Mouse (Mus musculus): ENCODE data around the gene Grin2c. TPM values are rescaled to one million over a fixed set of nuclear protein-coding genes. Genes with fewer than 3 reads are reported as not detected.

Grin2c gene
- polyA plus RNA-seq, 1 experiment from 2014 or later = 0.07 TPM

GRCm38 (mm10) chr11:115271052-115271451 lies 4.0 kb upstream of the Grin2c start:
- Histone ChIP-seq H3K27ac (replicated peaks) (no peak overlapping the region), H3K4me3 (no peak overlapping the region), H3K4me1 (peaks cover 58% of the 10 kb centered on the region), H3K9me3 (no peaks in the 10 kb centered on the region), H3K27me3 (replicated peaks; ENCODE audit: low read depth, poor library complexity, severe bottlenecking) (peaks cover 43% of the 10 kb centered on the region), H3K36me3 (replicated peaks) (peaks cover 28% of the 10 kb centered on the region)
- DNase-seq (ENCODE audit: low spot score) = no peak
- 81% methylated on average over 9 of the region's 9 CpGs for WGBS

DNA sequence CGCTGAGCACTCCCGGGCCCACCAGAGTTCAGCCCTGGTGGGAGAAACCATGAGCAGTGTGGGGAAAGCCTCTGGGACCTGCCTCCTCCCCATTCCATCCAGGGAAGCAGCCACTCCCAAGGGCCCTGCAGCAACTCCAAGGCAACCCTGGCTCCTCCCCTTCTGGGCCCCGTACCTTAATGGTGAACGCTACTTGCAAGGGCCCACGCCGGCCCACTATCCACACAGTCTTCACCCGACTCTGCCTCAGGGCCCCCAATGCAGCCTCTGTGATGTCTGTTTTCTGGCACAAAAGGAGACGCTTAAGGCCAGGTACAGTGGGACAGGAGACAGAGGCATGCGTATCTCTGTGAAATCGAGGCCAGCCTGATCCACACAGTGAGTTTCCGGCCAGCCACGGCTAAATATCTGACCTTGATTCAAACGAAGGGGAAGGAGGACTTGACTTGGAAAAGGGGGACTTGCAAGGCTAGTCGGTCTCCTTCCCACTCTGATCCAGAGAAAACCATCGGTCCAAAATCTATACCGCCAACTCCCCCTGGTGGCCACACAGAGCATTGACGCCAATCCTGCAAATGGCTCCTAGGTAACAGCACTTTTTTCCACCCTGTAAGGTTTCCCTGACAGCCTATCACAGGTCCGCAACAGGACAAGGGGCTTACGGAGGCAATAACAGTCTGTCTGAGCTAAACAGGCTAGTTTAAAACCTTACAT lies 3.3 kb upstream of the Grin2c start:
- Histone ChIP-seq H3K4me1 (peaks cover 58% of the 10 kb centered on the region), H3K4me3 (no peak overlapping the region), H3K36me3 (replicated peaks) (peaks cover 28% of the 10 kb centered on the region), H3K27me3 (replicated peaks; ENCODE audit: low read depth, poor library complexity, severe bottlenecking) (peaks cover 51% of the 10 kb centered on the region), H3K27ac (replicated peaks) (no peak overlapping the region), H3K9me3 (no peaks in the 10 kb centered on the region)
- WGBS = 35% methylated on average over 19 of the region's 19 CpGs
- peak; percentile 86 for DNase-seq (ENCODE audit: low spot score)

DNA sequence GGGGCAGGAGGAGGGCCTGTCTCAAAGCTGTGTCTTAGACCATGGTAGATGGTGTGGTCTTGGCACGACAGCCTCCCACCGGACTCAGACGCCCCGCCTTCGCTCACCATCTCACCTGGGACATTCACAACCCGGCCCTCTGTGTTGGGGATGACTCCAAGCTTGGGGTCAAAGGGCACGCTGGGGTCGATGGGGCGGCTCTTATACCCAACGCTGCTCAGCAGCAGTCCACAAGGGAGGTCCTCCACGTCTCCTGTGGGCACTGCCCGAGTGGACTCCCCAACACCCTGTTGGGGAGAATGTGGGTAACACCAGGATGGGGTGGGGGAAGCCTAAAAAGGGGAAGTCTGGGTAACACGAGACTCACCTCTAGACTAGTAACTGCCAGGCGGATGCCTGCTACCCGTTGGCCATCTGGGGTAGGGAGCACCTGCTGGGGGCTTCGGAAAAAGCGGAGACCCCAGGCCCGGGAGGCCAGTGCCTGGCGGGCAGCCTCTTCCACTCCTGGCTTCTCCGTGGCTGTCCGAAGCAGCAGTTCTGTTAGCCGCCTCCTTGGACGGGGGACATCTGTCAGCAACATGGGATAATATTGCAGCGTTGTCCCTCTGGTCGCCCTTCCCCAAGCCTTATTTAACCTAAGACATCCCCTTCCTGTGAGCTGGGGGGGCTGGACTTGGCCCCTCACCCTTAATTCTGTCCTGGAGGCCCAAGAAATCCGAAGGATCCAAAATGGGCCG lies 2.5 kb upstream of the Grin2c start:
- Histone ChIP-seq H3K36me3 (replicated peaks) (peaks cover 28% of the 10 kb centered on the region), H3K4me3 (no peak overlapping the region), H3K9me3 (no peaks in the 10 kb centered on the region), H3K4me1 (peaks cover 58% of the 10 kb centered on the region), H3K27me3 (replicated peaks; ENCODE audit: low read depth, poor library complexity, severe bottlenecking) (peaks cover 59% of the 10 kb centered on the region), H3K27ac (replicated peaks) (no peak overlapping the region)
- WGBS = 87% methylated on average over 27 of the region's 27 CpGs
- no peak for DNase-seq (ENCODE audit: low spot score)

DNA sequence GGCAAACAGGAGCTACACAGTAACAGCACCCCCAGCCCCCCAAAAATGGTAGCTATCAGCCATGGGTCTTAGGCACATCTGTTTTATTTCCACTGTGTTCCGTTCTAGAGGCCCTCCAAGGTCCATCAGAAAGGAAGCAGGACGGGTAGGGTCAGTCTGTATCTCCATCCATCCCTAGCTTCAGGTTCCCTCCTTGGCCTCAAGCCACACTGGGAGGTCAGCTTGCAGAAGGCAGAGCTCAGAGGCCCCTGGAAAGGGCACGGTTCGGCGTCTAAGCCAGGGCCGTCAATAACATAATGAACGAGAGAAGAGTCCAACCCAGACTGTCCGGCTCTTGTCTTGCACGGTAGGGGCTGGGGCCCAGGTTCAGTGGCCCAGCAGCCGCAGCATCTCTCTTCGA lies 915 bp upstream of the Grin2c start:
- no peak overlapping the region for H3K4me3 ChIP-seq
- DNase-seq (ENCODE audit: low spot score) = no peak
- no peaks in the 10 kb centered on the region for H3K9me3 ChIP-seq
- H3K27me3 ChIP-seq (replicated peaks; ENCODE audit: low read depth, poor library complexity, severe bottlenecking) = peaks cover 74% of the 10 kb centered on the region
- 76% methylated on average over 11 of the region's 11 CpGs for WGBS
- peaks cover 28% of the 10 kb centered on the region for H3K36me3 ChIP-seq (replicated peaks)
- peaks cover 47% of the 10 kb centered on the region for H3K4me1 ChIP-seq
- no peak overlapping the region for H3K27ac ChIP-seq (replicated peaks)

GRCm38 (mm10) chr11:115266400-115266778 lies 654 bp downstream of the Grin2c start:
- H3K36me3 ChIP-seq (replicated peaks) = peaks cover 26% of the 10 kb centered on the region
- H3K27me3 ChIP-seq (replicated peaks; ENCODE audit: low read depth, poor library complexity, severe bottlenecking) = peaks cover 90% of the 10 kb centered on the region
- peaks cover 46% of the 10 kb centered on the region for H3K4me1 ChIP-seq
- peak; percentile 32 for DNase-seq (ENCODE audit: low spot score)
- H3K4me3 ChIP-seq = peak overlapping the region; percentile 56
- WGBS = under 1% methylated on average over 22 of the region's 22 CpGs
- no peaks in the 10 kb centered on the region for H3K9me3 ChIP-seq
- H3K27ac ChIP-seq (replicated peaks) = no peak overlapping the region

GRCm38 (mm10) chr11:115265771-115266399 lies 1.2 kb downstream of the Grin2c start:
- Histone ChIP-seq H3K36me3 (replicated peaks) (peaks cover 22% of the 10 kb centered on the region), H3K27ac (replicated peaks) (no peak overlapping the region), H3K4me1 (peaks cover 46% of the 10 kb centered on the region), H3K27me3 (replicated peaks; ENCODE audit: low read depth, poor library complexity, severe bottlenecking) (peaks cover 95% of the 10 kb centered on the region), H3K9me3 (no peaks in the 10 kb centered on the region), H3K4me3 (peak overlapping the region; percentile 56)
- 6% methylated on average over 20 of the region's 20 CpGs for WGBS
- peak; percentile 19 for DNase-seq (ENCODE audit: low spot score)

DNA sequence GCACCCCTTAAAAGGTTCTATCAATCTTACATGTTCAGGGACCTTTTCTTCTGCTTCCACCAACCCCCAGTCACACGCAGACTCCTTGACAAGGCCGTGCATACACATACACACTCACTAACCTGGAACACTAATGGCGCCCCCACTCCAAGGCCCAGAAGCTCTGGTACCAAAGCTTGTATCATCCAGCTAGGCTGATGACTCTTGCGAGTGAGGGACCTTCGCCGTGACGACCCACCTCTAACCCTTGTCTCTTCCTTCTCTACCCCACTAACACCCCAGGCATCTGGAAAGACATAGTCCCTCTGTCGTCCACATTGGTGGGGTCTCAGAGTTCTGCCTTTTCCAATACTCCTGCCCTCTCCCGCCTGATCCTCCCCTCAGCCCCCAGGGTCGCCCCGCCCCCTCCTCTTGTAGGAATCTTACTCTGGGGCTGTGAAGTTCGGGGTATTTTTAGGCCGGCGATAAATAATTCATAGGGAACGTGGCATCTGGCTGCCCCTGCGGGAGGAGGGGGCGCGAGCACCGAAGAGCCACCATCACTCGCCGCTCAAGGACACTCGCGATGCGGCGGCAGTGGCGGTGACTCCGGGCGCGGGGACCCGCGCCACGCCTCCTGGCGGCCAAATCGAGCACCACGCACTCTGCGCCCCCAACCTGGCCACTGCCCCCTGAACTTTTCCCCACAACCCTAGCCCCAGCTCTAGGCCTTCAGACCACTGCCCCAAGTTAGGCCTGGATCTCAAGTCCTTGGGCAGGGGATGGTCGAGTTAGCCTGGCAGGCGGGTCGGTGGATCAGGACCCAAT lies 2.0 kb downstream of the Grin2c start:
- H3K27me3 ChIP-seq (replicated peaks; ENCODE audit: low read depth, poor library complexity, severe bottlenecking) = peaks cover 100% of the 10 kb centered on the region
- peaks cover 41% of the 10 kb centered on the region for H3K4me1 ChIP-seq
- peaks cover 22% of the 10 kb centered on the region for H3K36me3 ChIP-seq (replicated peaks)
- WGBS = 7% methylated on average over 39 of the region's 39 CpGs
- no peaks in the 10 kb centered on the region for H3K9me3 ChIP-seq
- H3K27ac ChIP-seq (replicated peaks) = no peak overlapping the region
- peak; percentile 67 for DNase-seq (ENCODE audit: low spot score)
- peak overlapping the region; percentile 53 for H3K4me3 ChIP-seq

- Histone ChIP-seq H3K4me3 (no peak overlapping the region), H3K36me3 (replicated peaks) (peaks cover 17% of the 10 kb centered on the region), H3K27me3 (replicated peaks; ENCODE audit: low read depth, poor library complexity, severe bottlenecking) (peaks cover 100% of the 10 kb centered on the region), H3K9me3 (no peaks in the 10 kb centered on the region), H3K4me1 (peaks cover 37% of the 10 kb centered on the region), H3K27ac (replicated peaks) (no peak overlapping the region)
- DNase-seq (ENCODE audit: low spot score) = no peak
- WGBS = 63% methylated on average over 7 of the region's 7 CpGs
These were observed 2.7 kb downstream of the Grin2c start for GRCm38 (mm10) chr11:115264136-115264861.

DNA sequence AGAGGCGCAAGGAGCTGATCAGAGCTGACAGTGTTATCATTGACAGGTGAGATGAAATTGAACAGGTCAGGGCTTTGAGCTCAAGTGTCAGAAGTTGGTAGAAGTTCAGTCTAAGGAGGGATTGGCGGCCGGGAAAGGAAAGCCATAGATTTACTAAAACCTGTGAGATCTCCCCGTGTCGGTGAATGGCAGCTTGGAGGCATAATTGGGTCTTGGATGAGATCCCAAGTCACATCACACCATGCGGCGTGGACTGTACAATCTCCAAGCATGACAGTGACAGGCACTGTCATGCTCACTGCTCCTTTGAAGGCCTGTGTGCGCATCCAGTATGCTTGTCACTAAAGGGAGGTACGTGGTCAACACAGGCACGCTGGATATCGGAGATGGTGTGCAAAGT lies 4.1 kb downstream of the Grin2c start:
- H3K36me3 ChIP-seq (replicated peaks) = peaks cover 4% of the 10 kb centered on the region
- H3K4me1 ChIP-seq = peaks cover 38% of the 10 kb centered on the region
- no peaks in the 10 kb centered on the region for H3K9me3 ChIP-seq
- no peak for DNase-seq (ENCODE audit: low spot score)
- H3K27ac ChIP-seq (replicated peaks) = no peak overlapping the region
- H3K4me3 ChIP-seq = no peak overlapping the region
- WGBS = 84% methylated on average over 11 of the region's 11 CpGs
- peaks cover 100% of the 10 kb centered on the region for H3K27me3 ChIP-seq (replicated peaks; ENCODE audit: low read depth, poor library complexity, severe bottlenecking)

GRCm38 (mm10) chr11:115259134-115259533 lies 7.9 kb downstream of the Grin2c start:
- 83% methylated on average over 4 of the region's 4 CpGs for WGBS
- no peaks in the 10 kb centered on the region for H3K9me3 ChIP-seq
- H3K4me3 ChIP-seq = no peak overlapping the region
- H3K4me1 ChIP-seq = peaks cover 10% of the 10 kb centered on the region
- H3K36me3 ChIP-seq (replicated peaks) = no peaks in the 10 kb centered on the region
- no peak overlapping the region for H3K27ac ChIP-seq (replicated peaks)
- peaks cover 100% of the 10 kb centered on the region for H3K27me3 ChIP-seq (replicated peaks; ENCODE audit: low read depth, poor library complexity, severe bottlenecking)
- no peak for DNase-seq (ENCODE audit: low spot score)

DNA sequence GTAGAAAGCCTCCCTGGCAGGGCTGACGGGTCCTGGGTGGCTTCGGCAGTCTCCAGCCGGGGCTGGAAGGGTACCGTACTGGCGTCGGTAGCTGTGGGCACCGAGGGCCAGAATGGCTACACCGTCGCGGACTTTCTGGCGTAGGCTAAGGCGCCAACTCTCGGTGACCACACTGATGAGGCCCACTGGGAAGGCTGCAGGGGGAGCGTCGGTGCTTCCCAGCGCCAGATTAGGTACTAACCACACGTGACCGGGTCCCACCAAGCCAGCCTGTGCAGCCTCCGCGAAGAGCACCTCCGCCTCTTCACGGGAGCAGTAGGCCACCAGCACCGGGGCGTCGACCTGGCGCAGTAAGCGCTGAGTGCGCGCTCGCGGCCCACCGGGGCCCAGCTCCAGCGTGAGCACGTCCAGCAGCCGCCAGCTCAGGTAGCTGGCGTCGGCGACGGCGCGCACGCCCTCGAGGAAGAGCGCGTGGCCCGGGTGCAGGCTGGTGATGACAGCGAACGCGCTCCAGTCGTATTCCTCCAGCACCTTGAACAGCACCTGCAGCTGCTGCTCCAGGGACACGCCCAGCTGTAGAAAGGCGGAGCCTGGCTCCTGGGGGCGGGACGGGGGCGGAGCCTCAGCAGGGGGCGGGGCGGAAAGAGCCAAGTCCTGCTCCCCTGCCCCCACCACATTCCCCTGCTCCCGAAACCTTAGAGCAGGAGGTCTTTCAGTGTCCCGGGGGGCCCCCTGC lies 9.1 kb downstream of the Grin2c start:
- peak overlapping the region; percentile 42 for H3K4me3 ChIP-seq
- peak; percentile 74 for DNase-seq (ENCODE audit: low spot score)
- no peaks in the 10 kb centered on the region for H3K36me3 ChIP-seq (replicated peaks)
- WGBS = 14% methylated on average over 59 of the region's 59 CpGs
- H3K4me1 ChIP-seq = peaks cover 10% of the 10 kb centered on the region
- H3K27ac ChIP-seq (replicated peaks) = no peak overlapping the region
- no peaks in the 10 kb centered on the region for H3K9me3 ChIP-seq
- H3K27me3 ChIP-seq (replicated peaks; ENCODE audit: low read depth, poor library complexity, severe bottlenecking) = peaks cover 100% of the 10 kb centered on the region

Measured in embryonic facial prominence, embryonic 10.5 days (tissue).